Mouse (Mus musculus): Measurements from ENCODE around the gene Adk.

- no peak for TF ChIP-seq MAFK (IDR thresholded peaks at IDR 0.05; ENCODE audit: insufficient read depth, low read depth, low read length)
- no peak for TF ChIP-seq ZC3H11A (IDR thresholded peaks at IDR 0.05; ENCODE audit: borderline replicate concordance, low read depth, low read length)
Measured at GRCm38 (mm10) chr14:21427369-21427768, 375.0 kb downstream of the Adk start.
